Mouse (Mus musculus) thymus, postnatal 0 days (tissue): Measurements from ENCODE around the gene Parvb. TPM values are rescaled to one million over a fixed set of nuclear protein-coding genes. Genes with fewer than 3 reads are reported as not detected.

Source experiments
- polyA plus RNA-seq: library from polyadenylated mRNA; unstranded; fragments of >200 nt; fragmentation: Nextera tagmentation; extraction: Ambion mirVana; gene quantifications from 2 replicates; pipeline ENCODE4 v1.2.1, GENCODE M21; 2015

Gene Parvb
- polyA plus RNA-seq, 1 experiment from 2014 or later, result 3.1 TPM

Other genes with a start within 250 kb of the Parvb start
- gene Efcab6, start 166.7 kb upstream of the Parvb start, polyA plus RNA-seq, result 0.34 and 0.49 TPM in 2 replicates
- gene Sult4a1, start 126.3 kb upstream of the Parvb start, polyA plus RNA-seq, result 0.22 and 0.30 TPM in 2 replicates
- gene Pnpla5, start 108.9 kb upstream of the Parvb start, polyA plus RNA-seq, result 0.07 and 0.09 TPM in 2 replicates
- 1.3 and 2.1 TPM in 2 replicates for gene Pnpla3, start 64.2 kb upstream of the Parvb start, polyA plus RNA-seq
- 127 and 128 TPM in 2 replicates for gene Samm50, start 39.8 kb upstream of the Parvb start, polyA plus RNA-seq
- gene Parvg, start 92.0 kb downstream of the Parvb start, polyA plus RNA-seq, result 130 and 155 TPM in 2 replicates
- gene Shisal1, start 215.1 kb downstream of the Parvb start, polyA plus RNA-seq, result 3.0 and 3.1 TPM in 2 replicates